Mouse (Mus musculus) G1E (cell line): ENCODE measurements around the gene Syt8. TPM values are rescaled to one million over a fixed set of nuclear protein-coding genes. Genes with fewer than 3 reads are reported as not detected.

Experiments used
- ATAC-seq: 2 replicates; pipeline ENCODE4 v1.8.0; 2016; ENCODE audit warnings: mild to moderate bottlenecking; ENCODE audit not compliant: insufficient number of reproducible peaks, poor library complexity, low FRiP score, severe bottlenecking; ENCODE audit errors: extremely low read depth
- DNase-seq: peaks from one replicate; pipeline ENCODE4 v3.0.0; 2012; ENCODE audit warnings: low spot score
- H3K27me3 ChIP-seq: 2 replicates; pipeline ENCODE4 v1.6.1; 2012; ENCODE audit warnings: mild to moderate bottlenecking, low read length, inconsistent platforms; ENCODE audit not compliant: insufficient read depth
- H3K36me3 ChIP-seq: replicated peaks from 2 replicates; pipeline ENCODE3; 2012; ENCODE audit warnings: mild to moderate bottlenecking, inconsistent platforms
- H3K4me1 ChIP-seq: 2 replicates; pipeline ENCODE4 v1.6.1; 2012; ENCODE audit warnings: low read depth, low read length, inconsistent platforms, mixed read lengths; ENCODE audit not compliant: insufficient read depth
- H3K4me3 ChIP-seq: 2 replicates; pipeline ENCODE4 v1.5.1; 2012; ENCODE audit warnings: low read depth, mild to moderate bottlenecking, inconsistent platforms, low read length, moderate library complexity, mixed read lengths
- H3K9me3 ChIP-seq: replicated peaks from 2 replicates; pipeline ENCODE4 v1.6.1; 2012; ENCODE audit warnings: inconsistent platforms
- CTCF ChIP-seq: IDR thresholded peaks from 2 replicates; pipeline ENCODE4 v1.5.1; 2012; ENCODE audit warnings: low read depth, low read length, inconsistent platforms, mixed read lengths
- GATA1 ChIP-seq: IDR thresholded peaks from 2 replicates; pipeline ENCODE4 v1.6.1; 2012; ENCODE audit warnings: borderline replicate concordance, low read length, inconsistent platforms, mixed read lengths
- GATA2 ChIP-seq: IDR thresholded peaks from 2 replicates; pipeline ENCODE4 v1.6.1; 2012; ENCODE audit warnings: low read depth, low read length, inconsistent platforms, borderline replicate concordance
- POLR2AphosphoS5 ChIP-seq: IDR thresholded peaks from 2 replicates; pipeline ENCODE4 v1.6.1; 2012; ENCODE audit warnings: low read depth, low read length, inconsistent platforms; ENCODE audit not compliant: insufficient replicate concordance
- TAL1 ChIP-seq: conservative IDR thresholded peaks from 2 replicates; pipeline ENCODE4 v1.6.1; 2012; ENCODE audit warnings: low read depth, low read length, inconsistent platforms, mixed read lengths
- polyA plus RNA-seq: library from polyadenylated mRNA; stranded (reverse); fragments of >175 nt; gene quantifications from 2 replicates; pipeline ENCODE4 v1.2.3, GENCODE M21; 2012
- total RNA-seq, 2 experiments: library from RNA; stranded (forward) in 1 of 2; stranded (reverse) in 1 of 2; fragments of 200-1000 nt in 1 of 2; fragments of >200 nt in 1 of 2; fragmentation: Nextera tagmentation in 1 of 2; gene quantifications; 2 replicates each; pipeline ENCODE4 v1.2.3; 2014 to 2017

Gene Syt8
- total and polyA plus RNA-seq, 3 experiments, result 3.5 TPM; not detected in 2

GRCm38 (mm10) chr7:142431106-142431505 is 3.5 kb upstream of the Syt8 start:
- peaks cover 58% of the 10 kb centered on the region for H3K27me3 ChIP-seq
- no peak for ATAC-seq

GRCm38 (mm10) chr7:142433623-142434022 is 1.0 kb upstream of the Syt8 start:
- Histone ChIP-seq H3K27me3 (peaks cover 65% of the 10 kb centered on the region), H3K36me3 (no peaks in the 10 kb centered on the region), H3K4me3 (no peak overlapping the region), H3K4me1 (peaks cover 35% of the 10 kb centered on the region), H3K9me3 (no peaks in the 10 kb centered on the region)
- TF ChIP-seq GATA1, result no peak
- no peak for TF ChIP-seq POLR2AphosphoS5
- no peak for TF ChIP-seq CTCF
- TF ChIP-seq TAL1, result no peak
- TF ChIP-seq GATA2, result no peak
- ATAC-seq, result no peak
- DNase-seq, result no peak

More at GRCm38 (mm10) chr7:142431106-142431505, 3.5 kb upstream of the Syt8 start:
- peaks cover 35% of the 10 kb centered on the region for H3K4me1 ChIP-seq
- TF ChIP-seq GATA1 (no peak), POLR2AphosphoS5 (no peak), GATA2 (no peak)
- no peak overlapping the region for H3K4me3 ChIP-seq
- no peak for DNase-seq
- H3K9me3 ChIP-seq, result no peaks in the 10 kb centered on the region
- no peaks in the 10 kb centered on the region for H3K36me3 ChIP-seq

GRCm38 (mm10) chr7:142435524-142435923 is 874 bp downstream of the Syt8 start:
- peaks cover 32% of the 10 kb centered on the region for H3K4me1 ChIP-seq
- DNase-seq (peak; percentile 83), ATAC-seq (peak; percentile 62; the same call in 1 of the 2 replicates)
- TF ChIP-seq GATA1 (no peak), CTCF (peak; percentile 83), TAL1 (no peak)
- H3K27me3 ChIP-seq, result peaks cover 67% of the 10 kb centered on the region
- H3K4me3 ChIP-seq, result no peak overlapping the region
- H3K9me3 ChIP-seq, result no peaks in the 10 kb centered on the region
- no peaks in the 10 kb centered on the region for H3K36me3 ChIP-seq

- H3K27me3 ChIP-seq, result peaks cover 67% of the 10 kb centered on the region
- no peak for DNase-seq
- peaks cover 42% of the 10 kb centered on the region for H3K4me1 ChIP-seq
- ATAC-seq, result no peak
- TF ChIP-seq POLR2AphosphoS5 (no peak), TAL1 (no peak), GATA1 (no peak), CTCF (peak; percentile 22; the same call in 1 of the 2 replicates)
- H3K4me3 ChIP-seq, result no peak overlapping the region
- no peaks in the 10 kb centered on the region for H3K9me3 ChIP-seq
- no peaks in the 10 kb centered on the region for H3K36me3 ChIP-seq
Observed at GRCm38 (mm10) chr7:142437324-142437723, 2.7 kb downstream of the Syt8 start.

DNA sequence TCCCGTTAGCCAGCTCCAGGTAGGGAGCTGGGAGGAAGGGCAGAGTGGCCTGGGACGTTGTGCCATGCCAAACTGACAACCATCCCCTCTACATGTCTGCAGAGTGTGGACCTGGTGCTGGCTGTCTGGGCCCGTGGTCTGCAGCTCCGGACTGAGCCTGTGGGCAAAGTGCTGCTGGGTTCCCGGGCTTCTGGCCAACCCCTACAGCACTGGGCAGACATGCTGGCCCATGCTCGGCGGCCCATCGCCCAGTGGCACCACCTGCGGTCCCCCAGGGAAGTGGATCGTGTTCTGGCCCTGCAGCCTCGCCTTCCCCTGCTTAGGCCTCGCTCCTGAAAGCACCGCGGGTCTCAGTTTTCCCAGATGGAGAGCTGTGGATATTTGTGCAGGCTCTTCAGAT is 5.3 kb downstream of the Syt8 start:
- Histone ChIP-seq H3K36me3 (no peaks in the 10 kb centered on the region), H3K4me3 (no peak overlapping the region), H3K9me3 (no peaks in the 10 kb centered on the region), H3K4me1 (peaks cover 41% of the 10 kb centered on the region), H3K27me3 (peaks cover 66% of the 10 kb centered on the region)
- TF ChIP-seq CTCF (no peak), GATA1 (no peak), TAL1 (no peak), GATA2 (no peak), POLR2AphosphoS5 (no peak)
- no peak for ATAC-seq
- DNase-seq, result no peak

DNA sequence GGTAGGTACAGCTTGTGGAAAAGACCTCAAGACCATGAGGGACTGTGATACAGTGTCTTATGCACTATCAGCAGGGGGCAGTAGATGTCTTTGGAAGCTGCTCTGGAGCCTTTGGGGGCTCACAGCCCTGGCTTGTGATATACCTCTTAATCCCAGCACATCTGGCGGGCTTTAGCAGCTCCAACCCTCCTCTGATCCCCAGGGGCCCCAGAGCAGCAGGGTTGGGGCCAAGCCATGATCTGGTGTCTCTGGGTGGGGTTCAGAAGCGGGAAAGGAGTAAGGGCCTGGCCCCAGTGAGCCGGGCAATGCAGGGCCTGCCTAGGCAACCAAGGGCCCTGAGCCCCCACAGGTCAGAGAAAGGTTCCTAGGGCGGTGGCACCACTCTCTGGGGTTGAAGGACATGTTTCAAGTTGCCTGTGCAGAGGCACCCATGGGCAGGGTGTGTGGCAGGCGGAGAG is 6.0 kb downstream of the Syt8 start:
- no peak for ATAC-seq
- Histone ChIP-seq H3K4me1 (peaks cover 34% of the 10 kb centered on the region), H3K4me3 (no peak overlapping the region), H3K36me3 (no peaks in the 10 kb centered on the region), H3K9me3 (no peaks in the 10 kb centered on the region), H3K27me3 (peaks cover 69% of the 10 kb centered on the region)
- TF ChIP-seq GATA2 (no peak), CTCF (no peak), POLR2AphosphoS5 (no peak), GATA1 (no peak), TAL1 (no peak)
- no peak for DNase-seq

DNA sequence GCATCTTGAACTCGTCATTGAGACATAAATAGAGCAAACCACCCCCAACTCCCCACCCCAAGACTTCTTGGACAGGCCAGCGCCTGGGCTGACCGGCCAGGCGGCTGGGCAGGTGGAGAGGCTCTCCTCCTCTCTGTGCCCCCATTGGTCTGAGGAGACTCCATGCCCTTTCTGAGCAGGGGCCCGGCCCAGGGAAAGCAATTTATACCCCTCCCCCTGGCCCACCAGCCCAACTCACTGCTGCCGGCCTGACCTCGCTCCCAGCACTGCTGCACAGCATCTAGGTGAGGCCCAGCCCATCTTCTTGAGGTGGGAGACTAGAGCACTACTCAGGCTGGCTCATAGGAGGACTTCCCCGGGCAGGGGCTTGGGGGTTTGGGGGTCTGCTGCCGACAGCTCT is 6.9 kb downstream of the Syt8 start, which contains the start of gene Tnni2:
Tnni2 (plus strand) TSS at position 224 of the 400 bp plus-strand sequence.
- ATAC-seq (no peak), DNase-seq (no peak)
- TF ChIP-seq GATA1 (no peak), CTCF (no peak), TAL1 (no peak), POLR2AphosphoS5 (no peak), GATA2 (no peak)
- H3K4me3 ChIP-seq, result no peak within 1 kb of the TSS
- H3K36me3 ChIP-seq, result no peaks in the 10 kb centered on the region
- H3K4me1 ChIP-seq, result peaks cover 33% of the 10 kb centered on the region
- no peaks in the 10 kb centered on the region for H3K9me3 ChIP-seq
- peaks cover 70% of the 10 kb centered on the region for H3K27me3 ChIP-seq
